Mouse (Mus musculus): ENCODE measurements at regions not wholly inside any gene's neighbourhood (a gene's known extent, or its start where the extent isn't known, plus 50 kb on each side); places are given as distances from the start of the nearest gene placed in this dataset.

DNA sequence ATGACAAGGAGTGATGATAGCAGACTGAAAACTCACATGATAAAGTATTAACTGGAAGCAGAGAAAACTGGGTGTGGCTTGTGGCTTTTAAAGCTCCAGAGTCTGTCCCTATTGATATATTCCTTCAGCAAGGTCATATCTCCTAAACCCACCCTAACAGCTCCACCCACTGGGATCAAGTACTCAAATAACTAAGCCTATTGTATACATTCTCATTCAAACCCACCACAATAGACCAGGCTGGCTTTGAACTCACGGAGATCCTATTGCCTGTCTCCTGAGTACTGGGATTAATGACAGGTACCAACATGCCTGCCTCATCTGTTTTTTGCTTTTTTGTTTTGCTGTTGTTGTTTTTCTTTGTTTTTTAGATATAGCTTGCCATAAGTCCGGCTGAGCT, 484.3 kb upstream of the Zfp462 start:
- DNase-seq = no peak

DNA sequence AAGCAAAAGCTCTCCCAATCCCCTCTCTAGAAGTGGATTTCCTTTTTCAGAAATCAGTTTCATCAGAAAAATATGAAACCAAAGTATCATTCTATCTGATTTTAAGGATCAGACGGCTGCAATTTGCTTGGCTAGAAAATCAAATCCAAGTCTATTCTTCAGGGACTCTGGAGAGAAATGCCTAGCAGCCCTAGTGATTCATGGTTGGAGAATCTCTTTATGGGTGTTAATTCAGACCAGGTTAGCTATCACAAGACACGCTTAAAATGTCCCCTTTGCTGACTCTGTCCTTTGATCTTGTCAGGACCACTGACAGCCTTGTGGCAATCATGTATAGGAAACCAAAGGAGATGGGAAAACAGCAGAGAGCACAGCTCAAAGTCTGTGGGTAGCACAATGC, 475.7 kb upstream of the Zfp462 start:
- no peak for DNase-seq

- DNase-seq = peak; percentile 58 to 70
These were observed 474.5 kb upstream of the Zfp462 start for GRCm38 (mm10) chr4:54470022-54471008.

DNA sequence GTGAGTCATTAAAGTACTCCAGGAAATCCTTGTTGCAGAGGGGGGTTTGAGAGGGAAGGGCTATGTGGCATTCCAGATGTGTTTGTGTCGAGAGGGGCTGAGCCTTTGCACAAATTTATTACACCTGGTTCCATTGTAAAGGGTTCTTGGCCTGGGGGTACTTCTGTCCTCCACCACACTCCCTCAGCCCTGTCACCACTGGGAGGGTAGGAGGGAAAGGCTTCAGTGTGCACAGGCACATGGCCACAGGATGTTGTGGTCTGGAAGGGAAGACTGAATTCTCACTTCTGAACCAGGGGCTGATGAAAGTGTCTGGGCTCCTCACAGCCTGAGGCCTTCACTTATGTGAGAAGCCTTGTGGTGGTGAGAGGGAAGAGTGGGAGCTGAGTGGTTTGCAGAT, 473.8 kb upstream of the Zfp462 start:
- no peak for DNase-seq

- no peak for DNase-seq
These were observed 463.1 kb upstream of the Zfp462 start for GRCm38 (mm10) chr4:54481766-54482165.

- DNase-seq = no peak
These were observed 451.8 kb upstream of the Zfp462 start for GRCm38 (mm10) chr4:54493074-54493473.

DNA sequence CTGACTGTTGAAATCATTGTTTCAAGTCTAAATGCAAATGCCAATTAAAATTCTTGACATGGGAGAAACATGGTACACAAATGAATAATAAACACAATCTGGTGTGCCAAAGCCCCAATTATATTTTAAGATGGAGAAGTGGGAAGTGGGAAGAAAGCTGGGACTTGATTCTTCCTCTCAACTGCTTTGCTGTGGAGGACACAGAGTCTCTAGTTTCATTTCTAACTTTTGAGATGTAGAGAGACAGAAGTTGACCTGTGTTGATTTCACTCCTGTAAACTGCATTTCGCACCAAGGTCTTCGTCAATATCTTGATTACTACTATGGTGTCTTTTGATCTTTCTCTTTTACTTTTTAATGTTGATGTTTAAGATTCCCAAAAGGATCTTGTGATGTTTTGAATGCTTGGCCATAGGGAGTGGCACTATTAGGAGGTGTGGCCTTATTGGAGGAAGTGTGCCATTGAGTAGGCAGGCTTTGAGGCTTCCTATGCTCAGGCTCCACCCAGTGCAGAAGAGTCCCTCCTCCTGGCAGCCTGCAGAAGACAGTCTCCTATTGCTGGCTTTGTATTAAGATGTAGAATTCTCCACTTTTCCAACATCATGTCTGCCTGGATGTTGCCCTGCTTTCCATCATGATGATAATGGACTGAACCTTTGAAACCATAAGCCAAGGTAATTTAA, 447.4 kb upstream of the Zfp462 start:
- no peak for DNase-seq

- no peak for DNase-seq
These were observed 428.9 kb upstream of the Zfp462 start for GRCm38 (mm10) chr4:54515934-54516333.

DNA sequence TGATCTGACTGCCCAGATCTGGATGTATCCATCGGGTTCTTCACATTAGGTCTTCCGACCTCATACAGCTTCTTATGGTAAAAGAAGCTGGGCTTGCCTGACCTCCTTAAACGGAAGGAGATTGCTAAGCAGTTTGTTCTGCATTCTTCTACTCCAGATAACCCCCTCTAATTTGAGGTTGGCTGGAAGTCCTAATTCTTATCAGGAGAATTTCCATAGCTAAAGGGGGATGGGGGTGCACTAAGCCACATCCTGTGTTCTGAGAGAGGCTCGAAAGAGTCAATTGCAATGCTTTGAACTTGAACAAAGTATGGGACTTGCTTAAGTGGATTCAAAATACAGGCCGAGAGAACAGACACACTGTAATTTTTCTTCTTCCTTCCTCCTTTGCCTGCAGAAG, 421.6 kb upstream of the Zfp462 start:
- DNase-seq = no peak

- no peak for DNase-seq
These were observed 418.8 kb upstream of the Zfp462 start for GRCm38 (mm10) chr4:54526003-54526586.

DNA sequence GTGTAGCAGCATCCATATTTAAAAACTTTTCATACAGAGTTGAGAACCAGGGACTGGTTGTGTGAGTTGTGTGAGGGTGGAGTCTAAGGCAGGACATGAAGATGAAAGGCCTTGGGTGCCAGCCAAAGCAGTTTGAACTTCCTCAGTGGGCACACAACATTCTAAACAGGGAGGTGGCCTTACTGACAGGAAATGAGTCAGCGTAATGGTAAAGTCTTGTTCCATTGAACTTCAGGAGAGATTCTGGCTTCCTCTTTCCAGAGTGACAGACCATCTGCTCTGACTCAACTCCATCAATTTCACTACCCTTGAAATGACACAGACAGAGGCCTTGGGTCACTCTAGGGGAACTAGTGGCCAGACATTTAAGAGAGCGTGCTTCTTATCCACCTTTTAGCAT, 417.2 kb upstream of the Zfp462 start:
- DNase-seq = no peak

- DNase-seq = no peak
These were observed 413.1 kb upstream of the Zfp462 start for GRCm38 (mm10) chr4:54531739-54532138.

DNA sequence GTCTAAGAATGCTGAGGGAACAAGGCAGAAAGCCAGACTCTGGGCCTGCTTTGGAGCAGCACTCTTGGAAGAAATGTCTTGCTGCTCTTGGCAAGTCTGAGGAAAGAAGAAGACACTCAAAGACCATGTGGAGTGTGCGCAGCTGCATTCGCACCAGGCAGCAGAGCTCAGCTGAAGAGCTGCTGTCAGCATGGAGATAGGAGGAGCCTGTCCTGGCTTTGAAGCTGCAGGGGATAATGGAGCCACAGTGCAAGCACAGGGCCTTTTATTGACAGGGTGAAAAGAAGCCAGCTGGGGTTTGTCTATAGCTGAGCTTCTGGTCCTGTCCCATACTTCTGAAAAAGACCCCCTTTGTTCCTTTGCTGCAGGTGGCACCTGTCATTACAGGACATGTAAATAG, 411.0 kb upstream of the Zfp462 start:
- peak in 1 of 2 experiments; percentile 12 for DNase-seq

GRCm38 (mm10) chr4:54552864-54553618, 391.8 kb upstream of the Zfp462 start:
- no peak for DNase-seq

DNA sequence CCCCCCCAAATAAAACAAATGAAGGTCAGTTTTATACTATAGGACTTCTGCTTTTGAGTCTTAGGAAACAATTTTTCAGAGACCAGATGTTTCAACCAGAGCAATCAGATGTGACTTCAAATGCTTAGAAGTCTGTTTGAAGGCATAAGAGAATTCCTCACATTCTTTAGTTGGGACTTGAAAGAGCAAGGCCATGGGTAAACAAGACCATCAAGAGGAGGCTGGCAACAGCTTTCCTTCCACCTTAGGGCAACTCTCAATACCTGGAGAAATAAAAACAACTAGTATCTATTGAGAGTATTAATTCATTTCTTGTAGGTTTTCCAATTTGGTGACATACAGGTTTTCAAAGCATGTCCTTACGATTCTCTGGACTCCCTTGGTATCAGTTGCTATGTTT, 381.8 kb upstream of the Zfp462 start:
- no peak for DNase-seq

DNA sequence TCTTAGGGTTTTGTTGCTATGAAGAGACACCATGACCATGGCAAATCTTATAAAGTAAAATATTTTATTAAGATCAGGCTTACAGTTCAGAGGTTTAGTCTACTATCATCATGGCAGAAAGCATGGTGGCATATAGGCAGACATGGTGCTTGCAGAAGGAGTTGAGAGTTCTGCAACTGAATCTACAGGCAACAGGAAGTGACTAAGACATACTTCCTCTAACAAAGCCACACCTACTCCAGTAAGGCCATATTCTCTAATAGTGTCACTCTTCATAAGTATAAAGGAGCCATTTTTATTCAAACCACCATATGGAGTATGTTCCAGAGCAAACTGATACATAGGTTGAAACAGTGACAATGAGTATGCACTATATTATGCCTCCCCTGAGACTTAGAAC, 371.7 kb upstream of the Zfp462 start:
- DNase-seq = no peak

- peak; percentile 30 to 43 for DNase-seq
These were observed 357.7 kb upstream of the Zfp462 start for GRCm38 (mm10) chr4:54587197-54587596.

DNA sequence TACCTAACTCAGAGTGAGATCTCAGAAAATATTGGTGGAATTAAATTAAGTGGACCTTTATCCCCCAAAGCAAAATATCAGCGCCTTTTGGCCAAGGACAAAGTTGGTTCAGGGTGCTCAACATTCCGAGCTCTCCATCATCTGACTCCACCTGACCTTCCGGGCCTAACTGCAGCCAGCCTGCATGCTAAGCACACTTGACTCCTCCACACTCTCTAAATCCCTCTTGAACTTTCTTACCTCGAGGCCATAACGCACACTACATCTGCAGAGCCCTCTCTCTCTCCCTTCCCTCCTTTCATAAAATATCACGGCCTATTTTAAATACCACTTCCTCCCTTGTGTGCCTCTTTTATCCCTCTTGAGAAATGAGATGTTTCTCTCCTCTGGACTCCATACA, 356.1 kb upstream of the Zfp462 start:
- no peak for DNase-seq

- DNase-seq = peak; percentile 42 to 52
These were observed 343.0 kb upstream of the Zfp462 start for GRCm38 (mm10) chr4:54601671-54602512.

DNA sequence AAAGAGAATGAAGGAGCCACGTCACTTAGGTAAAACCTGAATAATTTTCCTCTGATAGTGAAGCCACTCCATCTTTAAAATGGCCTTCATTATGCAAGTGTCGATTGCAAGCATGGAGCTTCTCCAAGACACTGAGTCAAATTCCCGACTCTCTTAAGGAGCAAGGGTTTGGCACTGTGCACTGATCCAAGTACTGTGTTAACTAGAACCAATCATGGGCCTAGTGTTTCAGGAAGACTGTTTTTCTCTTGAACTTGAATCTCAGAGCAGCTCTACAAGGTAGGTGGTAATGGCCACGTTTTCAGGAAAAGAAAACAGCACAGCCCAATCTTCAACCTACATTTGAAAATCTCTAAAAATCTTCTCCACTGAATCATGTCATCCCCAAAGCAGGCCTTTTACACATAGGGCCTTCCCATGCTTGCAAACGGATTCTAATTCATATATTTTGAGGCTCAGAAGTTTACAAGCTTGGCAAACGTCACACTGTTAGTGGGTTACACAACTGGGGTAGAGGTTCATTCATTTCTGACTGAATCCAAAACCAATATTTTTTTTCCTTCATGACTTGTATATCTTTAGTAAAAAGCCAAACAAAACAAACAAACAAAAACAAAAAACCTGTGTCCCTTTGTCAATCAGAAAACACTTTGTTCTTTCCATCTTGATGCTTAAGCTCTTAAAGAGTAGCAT, 342.2 kb upstream of the Zfp462 start:
- no peak for DNase-seq

DNA sequence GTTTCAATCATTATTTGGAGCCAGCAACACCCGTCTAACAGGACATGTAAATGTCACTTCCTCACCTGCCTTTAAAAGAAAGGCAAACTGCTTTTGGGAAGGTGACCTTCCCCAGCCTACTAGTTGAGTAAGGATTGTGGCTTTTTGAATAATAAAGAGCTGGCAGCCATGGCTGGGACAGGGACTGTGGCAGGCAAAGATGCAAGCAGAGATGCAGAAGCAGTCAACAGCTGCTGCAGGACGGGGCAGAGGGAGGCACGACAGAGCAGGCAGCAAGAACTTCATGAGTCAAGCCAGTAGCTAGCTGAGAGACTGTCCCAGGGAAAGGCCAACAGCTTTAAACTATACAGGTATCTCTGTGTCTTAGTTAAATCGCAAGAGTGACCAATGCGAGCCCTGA, 334.7 kb upstream of the Zfp462 start:
- no peak for DNase-seq

Data from cerebellum, postnatal 25 days (tissue).